Mouse (Mus musculus): Measurements from ENCODE around the gene Il25.
"Not testable (repeated sequence)": the region's sequence is repeated elsewhere in the genome, so short reads cannot be mapped to it uniquely, and the experiment has no call there.

Gene Il25

GRCm38 (mm10) chr14:54927296-54927695 is 5.2 kb upstream of the Il25 start:
- DNase-seq: no peak

DNA sequence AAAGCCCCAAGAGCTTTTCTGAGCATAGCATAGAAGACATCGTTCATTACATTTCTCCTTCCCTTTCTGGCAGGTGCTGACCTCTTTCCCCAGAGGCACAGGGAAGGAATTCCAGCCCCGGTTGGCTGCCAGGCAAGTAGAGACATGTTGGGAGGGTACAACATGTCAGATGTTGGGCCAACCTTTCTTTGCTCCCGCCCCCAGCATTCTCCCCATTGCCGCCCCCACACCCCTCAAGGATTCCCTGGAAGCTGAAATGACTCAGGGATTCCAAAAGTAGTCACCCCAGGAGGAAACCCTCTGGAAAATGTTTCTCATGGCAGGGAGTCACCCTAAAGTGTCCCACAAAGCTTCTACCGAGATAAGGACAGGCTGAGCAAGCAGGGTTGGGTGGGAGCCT is 2.7 kb upstream of the Il25 start:
- no peak for DNase-seq

DNA sequence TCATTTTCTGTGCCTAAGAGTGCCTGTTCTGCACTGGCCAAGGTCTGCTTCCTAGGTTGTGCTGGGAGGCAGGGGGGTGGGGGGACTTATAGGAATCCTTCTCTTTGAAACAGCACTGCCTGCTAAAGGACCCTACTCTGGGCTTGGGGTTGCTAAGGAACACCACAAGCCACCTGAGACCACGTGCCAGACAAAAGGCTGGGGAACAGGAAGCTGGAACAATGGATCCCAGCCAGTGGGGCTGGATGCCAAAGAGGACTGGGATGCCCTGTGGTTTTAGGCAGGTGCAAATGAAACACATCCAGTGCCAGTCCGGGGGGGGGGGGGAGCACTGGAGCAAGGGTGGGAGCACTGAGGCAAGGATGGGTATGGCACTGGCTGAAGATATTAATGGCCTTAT is 2.1 kb upstream of the Il25 start:
- peak; percentile 47 for DNase-seq

DNA sequence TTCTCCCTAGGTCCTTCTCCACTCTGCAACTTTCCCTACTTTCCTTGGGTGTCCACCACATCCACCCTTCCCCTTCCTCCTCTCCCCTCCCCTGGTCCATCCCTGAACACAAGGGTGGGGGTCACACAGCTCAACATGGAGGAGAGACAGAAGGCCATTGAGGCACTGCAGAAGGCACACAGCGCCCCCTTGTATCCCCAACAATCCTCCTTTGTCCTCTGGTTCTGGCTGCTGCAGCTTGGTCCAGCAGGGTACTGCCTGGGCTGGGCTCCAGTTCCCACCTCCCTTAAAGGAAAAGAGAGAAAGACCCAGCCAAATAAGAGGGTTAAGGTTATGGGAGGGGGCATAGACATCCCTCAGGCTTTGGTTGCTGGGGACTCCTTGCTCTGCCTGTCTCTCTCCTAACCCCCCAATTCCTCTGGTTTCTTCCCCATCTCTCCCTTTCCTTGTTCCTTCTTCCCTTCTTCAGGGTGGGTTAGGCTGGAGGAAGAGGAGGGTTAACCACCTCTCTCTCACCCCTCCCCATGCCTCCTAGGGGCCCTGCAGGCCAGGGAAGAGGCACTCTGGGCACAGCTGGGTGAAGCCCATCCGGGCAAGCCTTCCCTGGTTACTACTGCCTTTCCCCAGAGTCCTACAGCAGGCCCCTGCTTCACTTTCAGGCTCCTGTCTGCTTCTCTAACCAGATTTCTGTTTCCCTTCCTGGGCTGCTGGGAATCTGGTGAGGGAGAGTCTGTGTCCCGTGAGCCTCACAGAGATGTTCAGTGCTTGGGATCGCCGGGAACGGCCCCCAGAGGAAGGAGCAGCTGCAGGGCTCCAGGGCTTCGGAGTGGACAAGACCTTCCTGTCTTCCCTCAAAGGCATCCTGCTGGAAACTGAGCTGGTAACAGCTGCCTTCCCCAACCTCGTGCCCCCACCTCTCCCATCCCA is 3.7 kb downstream of the Il25 start, which contains the start of gene Cmtm5:
TSS of gene Cmtm5 (plus strand) at position 358 of the 927 bp plus-strand sequence.
- DNase-seq: no peak

- no peak for DNase-seq
Measured at GRCm38 (mm10) chr14:54936831-54937160, 4.3 kb downstream of the Il25 start.

DNA sequence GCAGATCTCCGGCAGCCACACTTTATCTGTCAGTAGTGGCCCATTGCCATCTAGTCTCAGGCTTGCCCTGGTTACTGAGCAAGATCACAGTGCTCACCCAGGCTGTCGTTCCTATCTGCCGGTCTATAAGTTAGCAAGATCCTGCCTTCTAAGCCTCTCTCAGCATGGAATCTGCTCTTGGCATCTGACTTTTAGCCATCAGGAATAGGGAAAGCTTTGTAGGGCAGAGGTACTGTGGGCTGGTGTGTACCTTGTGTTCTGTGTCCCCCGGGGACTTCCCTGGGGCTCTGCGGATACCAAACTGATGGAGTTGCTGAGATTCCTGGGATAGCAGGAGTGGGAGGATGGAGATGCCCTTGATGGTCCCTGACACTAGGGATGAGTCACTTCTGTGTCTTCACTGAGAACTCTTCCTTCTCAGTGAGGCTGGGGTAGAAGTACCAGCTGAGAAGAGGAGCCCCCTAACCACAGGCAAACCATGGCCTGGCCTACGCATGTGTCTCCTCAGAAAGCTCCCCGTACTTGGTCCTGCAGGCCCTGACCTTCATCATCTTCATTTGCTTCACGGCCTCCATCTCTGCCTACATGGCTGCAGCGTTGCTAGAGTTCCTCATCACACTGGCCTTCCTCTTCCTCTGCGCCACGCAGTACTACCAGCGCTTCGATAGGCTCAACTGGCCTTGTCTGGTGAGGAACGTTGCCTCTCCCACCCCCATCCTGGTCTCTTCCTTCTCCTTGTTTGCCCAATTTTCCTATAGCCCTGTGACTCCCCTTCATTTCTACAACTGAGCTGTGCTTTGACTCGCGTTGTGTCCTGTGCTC is 5.1 kb downstream of the Il25 start:
- DNase-seq: no peak

- DNase-seq: no peak
Measured at GRCm38 (mm10) chr14:54938431-54939219, 6.1 kb downstream of the Il25 start.

- peak; percentile 85 for DNase-seq
Measured at GRCm38 (mm10) chr14:54939434-54940175, 7.1 kb downstream of the Il25 start.

DNA sequence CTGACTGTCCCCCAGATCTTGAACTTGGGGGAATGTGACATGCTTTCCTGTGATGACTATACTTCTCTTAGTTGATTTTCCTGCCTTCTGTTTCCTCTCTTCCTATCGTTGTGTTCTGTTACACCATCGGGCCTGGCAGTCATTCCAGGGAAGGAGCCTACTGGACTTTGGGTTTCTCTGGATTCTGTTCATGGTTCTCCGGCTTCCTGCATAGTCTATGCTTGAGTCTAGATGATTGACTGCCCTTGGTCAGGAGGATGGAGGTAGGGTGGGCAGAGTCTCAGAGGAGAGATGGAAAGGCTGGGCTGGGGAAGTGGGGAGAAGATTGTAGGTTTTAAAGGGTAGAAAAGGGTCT is 7.7 kb downstream of the Il25 start:
- DNase-seq: no peak

GRCm38 (mm10) chr14:54941024-54941978 is 8.8 kb downstream of the Il25 start:
- no peak for DNase-seq

DNA sequence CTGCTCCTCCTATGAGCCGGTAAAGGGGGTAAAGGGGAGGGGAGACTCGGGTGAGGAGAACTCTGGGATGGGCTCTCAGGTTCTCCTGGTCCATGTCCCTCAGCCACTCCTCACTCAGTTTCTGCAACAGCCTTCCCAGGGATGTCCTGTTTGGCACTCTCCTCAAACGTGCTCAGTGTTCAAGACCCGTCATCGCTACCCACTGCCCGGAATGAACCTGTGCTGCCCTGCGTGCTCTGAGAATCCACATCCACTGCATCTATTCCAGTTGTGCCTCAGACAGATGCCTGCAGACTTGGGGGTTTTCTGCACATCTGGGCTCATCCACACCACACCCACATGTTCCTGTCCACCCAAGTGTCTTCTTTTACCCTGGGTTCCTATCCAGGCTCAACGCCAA is 10.0 kb downstream of the Il25 start:
- DNase-seq: no peak

- DNase-seq: no peak
Measured at GRCm38 (mm10) chr14:54943971-54944370, 11.5 kb downstream of the Il25 start.

DNA sequence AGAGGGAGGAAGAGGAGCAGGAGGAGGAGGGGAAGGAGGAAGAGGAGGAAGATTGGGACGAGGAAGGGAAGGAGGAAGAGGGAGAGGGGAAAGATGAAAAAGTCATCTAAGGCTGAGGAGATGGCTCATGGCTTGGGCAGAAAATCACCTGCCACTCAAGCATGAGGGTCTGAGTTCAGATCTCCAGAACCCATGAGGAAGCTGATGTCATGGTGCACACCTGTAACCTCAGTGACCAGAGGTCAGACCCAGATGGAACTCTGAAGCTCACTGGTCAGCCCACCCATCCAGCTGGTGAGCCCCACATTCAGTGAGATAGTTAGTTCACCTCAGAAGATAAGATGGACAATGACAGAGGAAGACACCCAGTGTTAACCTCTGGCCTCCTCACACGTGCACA is 12.4 kb downstream of the Il25 start:
- no peak for DNase-seq

- no peak for DNase-seq
Measured at GRCm38 (mm10) chr14:54945975-54946704, 13.6 kb downstream of the Il25 start.

GRCm38 (mm10) chr14:54947008-54947407 is 14.5 kb downstream of the Il25 start:
- not testable (repeated sequence) for DNase-seq

GRCm38 (mm10) chr14:54948781-54949180 is 16.3 kb downstream of the Il25 start:
- no peak for DNase-seq

DNA sequence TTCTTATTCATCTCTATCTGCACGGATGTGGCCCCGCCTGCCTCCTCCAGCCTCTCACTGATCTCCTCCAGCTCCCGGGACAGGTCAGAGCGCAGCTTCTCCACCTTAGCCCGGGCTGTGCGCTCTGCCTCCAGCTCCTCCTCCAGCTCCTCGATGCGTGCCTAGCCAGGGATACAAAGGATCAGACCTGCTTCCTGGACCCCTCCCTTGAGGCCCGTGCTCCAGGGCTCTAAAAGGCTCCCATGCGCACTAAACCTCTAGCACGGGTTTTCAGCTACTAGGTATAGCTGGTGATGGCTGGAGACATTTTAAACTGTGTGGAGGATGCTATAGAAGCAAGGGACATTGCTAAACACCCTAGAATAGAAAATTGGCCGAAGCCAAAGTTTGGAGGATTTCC is 18.0 kb downstream of the Il25 start:
- no peak for DNase-seq

GRCm38 (mm10) chr14:54951587-54951986 is 19.1 kb downstream of the Il25 start:
- no peak for DNase-seq

DNA sequence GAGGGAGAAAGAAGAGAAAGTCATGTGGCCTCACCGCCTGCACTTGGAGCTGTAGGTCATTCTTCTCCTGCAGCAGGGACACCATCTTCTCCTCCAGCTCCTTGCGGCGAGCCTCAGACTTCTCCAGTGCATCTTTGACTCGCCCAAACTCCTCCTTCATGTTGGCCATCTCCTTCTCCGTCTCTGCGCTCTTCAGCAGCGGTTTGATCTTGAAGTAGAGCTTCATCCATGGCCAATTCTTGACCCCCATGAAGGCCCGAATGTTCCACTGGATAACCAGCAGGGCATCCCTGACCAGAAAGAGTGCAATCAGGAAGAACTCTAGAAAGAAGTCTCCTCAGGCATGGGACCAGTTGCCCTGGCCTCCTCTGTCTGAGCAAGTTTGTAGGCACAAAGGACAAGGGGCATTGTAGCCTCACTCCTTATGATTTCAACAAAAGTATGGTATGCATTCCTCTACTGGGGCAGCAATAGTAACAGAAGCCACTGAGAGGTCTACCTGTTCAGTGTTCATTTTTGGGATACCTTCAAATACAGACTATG is 21.2 kb downstream of the Il25 start:
- DNase-seq: no peak

- DNase-seq: no peak
Measured at GRCm38 (mm10) chr14:54954474-54954873, 22.0 kb downstream of the Il25 start.

All from lung, postnatal 36 days (tissue).